Mouse (Mus musculus): Measurements from ENCODE around the gene Supt3. TPM values are rescaled to one million over a fixed set of nuclear protein-coding genes. Genes with fewer than 3 reads are reported as not detected.

The Supt3 gene
- total and polyA plus RNA-seq, 3 experiments: 6.4 to 30.1 (median 21.3) TPM

DNA sequence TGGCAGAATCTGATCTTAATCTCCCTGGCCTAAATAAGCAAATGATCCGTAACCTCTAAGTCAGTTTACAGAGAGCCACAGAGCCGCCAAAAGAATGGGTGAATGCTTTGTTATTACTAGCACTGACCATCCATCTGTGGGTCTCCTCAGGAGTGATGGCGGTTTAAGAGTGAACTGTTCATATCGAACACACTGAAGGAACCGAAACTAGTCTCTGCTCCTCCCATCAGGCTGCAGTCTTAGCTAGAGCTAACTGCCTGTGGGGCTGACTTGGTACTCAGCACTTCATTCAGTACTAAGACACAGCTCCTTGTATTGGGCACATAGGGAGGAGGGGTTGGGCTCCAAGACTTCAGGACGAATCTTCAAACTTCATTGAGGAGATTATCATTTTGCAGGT lies 280.8 kb downstream of the Supt3 start:
- no peak for DNase-seq

DNA sequence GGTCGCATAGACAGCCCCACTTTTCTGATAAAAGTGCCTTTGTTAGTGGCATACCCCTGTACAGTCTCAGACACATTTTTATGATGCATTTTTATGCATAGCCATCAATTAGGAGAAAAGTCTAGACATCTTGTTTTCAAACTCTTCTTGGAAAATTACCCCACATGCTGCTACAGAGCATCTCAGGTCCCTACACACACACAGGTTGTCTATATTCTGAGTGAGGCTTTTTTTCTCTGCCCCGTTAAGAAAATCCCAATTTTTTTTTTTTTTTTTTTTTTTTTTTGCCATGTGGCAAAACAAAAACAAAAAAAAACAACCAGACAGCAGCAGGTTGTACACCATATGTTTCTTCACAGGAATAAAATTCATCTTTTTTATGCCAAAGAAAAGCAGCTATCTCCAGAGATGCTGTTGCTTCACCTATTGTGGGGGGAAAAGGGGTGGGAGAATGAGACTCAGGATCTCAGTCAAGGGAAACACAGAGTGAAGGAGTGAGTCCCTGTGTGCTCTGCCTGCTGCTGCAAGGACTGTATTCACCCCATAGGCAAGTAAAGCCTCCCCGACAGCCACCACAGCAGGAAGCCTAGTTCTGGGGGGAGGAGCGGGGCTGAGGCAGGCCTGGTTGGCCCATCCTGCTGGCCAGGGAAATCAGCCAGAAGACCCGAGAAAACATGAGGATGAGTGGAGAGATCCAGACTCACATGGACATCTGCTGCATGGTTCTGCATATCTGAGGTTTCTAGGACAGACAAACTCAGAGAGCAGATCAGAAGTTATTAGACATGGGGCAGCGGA lies 281.8 kb downstream of the Supt3 start:
- no peak for DNase-seq

DNA sequence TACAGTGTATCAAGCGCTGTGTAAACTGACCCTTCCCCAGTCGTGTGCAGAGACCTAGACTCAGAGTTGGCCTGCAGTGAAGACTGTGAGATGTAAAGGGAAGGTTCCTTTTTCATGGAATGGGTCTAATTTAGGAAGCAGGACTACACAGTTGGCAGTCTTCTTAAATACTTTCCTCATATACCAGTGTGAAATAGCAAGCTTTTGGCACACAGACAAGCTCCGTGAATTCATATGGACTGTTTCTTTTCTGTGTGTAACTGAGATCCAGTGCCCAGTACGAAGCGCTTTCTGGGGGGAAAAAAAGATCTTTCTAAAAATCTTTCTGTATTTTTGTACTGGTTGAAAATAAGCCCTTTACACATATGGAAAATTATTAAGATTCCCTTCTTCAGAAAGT lies 286.8 kb downstream of the Supt3 start:
- DNase-seq: no peak

DNA sequence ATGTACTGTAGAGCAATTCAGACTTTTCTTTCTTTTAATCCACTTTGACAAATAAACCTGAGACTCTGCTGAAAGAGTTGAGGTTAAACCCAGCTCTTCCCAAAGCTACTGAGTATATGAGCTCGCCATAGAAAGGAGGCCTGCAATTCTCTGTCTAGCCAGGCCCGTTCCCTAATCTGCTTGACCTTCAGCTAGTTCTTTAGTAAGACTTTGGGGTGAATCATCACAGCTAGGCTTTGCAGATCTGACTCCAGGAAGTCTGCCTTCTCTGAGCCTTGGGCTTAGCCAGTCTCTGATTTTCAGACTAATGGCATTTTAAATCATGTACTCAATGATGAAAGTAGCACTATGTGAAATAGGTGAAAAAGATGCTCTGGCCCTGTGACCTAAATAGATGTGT lies 288.5 kb downstream of the Supt3 start:
- DNase-seq: peak; percentile 53

DNA sequence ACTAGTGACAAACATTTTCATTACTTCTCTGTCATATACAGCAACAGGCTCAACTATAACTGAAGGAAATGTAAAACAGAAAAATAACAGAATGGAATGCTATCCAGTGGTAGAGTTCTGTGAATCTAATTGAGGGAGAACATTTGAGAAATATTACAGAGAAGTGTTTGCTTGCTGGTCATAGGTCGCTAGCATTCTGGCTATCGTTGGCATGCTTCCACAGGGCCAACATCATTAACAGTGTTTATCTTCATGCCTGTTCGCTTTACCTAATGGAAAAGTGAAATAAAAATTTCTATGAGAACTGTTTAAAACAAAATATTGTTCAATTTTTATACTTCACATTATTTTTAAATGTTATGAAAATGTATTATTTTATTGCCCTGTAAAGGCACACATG lies 290.5 kb downstream of the Supt3 start:
- no peak for DNase-seq

DNA sequence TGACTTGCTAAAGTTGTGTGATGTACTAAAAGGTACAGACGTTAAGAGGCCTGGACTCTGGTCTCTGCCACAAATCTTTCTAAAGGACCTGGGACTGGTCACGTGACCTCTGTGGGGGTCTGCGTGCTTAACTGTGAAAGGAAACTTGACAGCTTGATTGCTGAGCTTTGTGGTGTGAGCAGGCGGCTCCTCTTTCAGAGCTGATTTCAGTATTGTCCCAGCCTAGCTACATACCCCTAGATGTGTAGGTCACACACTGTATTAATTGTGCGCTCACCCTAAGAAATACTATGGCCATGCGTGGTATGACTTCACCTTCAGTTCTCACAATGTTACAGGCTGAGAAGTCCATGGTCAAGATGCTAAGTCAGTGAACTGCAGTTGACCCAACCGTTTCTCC lies 291.4 kb downstream of the Supt3 start:
- DNase-seq: no peak

DNA sequence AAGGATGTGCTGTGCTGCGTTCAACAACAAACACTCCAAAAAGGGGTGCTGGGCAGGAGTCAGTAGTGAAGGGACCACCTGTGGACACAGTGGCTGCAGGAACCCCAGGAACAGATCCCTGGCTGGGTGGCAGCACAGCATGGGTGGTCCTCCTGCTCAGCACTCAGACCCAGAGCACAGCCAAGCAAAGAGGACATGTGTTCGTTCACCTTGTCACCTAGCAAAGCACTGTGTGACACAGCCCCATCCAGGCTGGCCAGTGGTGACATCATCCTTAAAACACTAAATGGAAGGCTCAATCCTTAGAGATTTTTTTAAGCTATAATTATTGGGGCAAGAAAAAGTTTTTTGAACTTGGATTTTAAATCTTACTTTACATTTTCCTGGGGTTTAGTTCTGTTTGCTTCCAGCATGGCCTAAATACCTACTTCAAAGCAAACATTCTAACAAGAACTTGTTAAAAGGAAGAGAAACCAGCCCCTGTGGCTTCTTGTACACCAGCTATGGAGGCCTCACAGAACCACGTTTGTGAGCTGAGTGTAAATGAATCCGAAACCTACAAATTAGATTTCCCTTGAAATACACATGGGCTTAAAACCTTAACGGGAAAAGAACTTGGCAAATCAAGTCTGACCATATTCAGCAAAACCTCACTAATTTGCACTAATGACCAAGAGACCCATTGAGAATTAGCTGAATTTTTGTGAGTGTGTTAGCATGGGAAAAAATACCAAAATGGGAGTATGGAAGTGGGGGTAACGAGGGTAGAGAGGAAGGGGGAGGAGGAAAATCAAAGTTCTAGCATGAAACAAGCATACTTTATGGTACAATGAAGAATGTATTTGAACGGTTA lies 295.8 kb downstream of the Supt3 start:
- no peak for DNase-seq

DNA sequence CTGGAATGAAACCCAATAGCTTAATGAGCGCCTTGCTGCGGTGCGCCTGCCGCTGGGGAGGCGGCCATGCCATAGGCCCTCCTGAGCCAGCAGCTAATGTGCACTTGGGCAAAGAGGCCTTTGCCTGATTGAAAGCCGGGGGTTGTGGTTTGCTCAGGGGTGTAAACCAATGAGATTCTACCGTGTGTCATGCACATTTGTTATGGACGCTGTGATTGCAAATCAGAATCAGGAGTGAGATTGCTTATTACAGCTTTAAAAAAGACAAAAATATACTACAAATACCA lies 296.3 kb downstream of the Supt3 start:
- DNase-seq: no peak

DNA sequence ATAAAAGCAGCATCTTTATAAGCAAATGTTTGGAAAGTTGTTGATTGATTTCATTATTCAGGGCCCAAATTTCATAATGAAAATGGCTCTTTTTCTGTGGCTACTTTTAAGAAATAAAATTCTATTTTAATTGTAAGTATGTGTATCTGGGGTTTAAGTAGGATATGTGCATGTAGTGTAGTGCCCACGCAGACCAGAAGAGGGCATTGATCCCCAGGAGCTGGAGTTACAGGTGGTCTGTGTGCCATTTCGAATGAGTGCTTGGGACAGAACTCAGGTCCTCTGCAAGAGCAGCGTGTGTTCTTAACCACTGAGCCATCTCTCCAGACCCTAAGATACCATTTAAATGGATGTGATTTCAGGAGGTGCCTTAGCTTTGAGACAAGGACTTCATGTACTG lies 296.8 kb downstream of the Supt3 start:
- DNase-seq: no peak

DNA sequence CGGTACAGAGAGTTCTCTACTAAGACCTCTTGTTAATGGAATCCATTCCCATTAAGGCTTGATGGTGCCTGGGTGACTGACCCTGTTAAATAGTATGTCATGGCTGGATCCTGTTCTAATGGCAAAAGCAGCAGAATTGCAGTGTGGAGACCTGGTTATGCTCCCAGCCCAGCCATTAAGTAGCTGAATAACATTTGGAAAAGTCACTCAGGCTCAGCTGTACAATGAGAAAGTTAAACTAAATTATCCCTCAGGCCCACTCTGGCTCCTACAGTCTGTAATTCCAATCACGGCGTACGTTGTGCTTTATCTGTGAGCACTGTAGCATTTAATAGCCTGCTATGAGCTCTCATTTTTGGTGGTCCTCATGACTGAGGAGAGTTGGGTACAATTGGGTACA lies 300.0 kb downstream of the Supt3 start:
- no peak for DNase-seq

DNA sequence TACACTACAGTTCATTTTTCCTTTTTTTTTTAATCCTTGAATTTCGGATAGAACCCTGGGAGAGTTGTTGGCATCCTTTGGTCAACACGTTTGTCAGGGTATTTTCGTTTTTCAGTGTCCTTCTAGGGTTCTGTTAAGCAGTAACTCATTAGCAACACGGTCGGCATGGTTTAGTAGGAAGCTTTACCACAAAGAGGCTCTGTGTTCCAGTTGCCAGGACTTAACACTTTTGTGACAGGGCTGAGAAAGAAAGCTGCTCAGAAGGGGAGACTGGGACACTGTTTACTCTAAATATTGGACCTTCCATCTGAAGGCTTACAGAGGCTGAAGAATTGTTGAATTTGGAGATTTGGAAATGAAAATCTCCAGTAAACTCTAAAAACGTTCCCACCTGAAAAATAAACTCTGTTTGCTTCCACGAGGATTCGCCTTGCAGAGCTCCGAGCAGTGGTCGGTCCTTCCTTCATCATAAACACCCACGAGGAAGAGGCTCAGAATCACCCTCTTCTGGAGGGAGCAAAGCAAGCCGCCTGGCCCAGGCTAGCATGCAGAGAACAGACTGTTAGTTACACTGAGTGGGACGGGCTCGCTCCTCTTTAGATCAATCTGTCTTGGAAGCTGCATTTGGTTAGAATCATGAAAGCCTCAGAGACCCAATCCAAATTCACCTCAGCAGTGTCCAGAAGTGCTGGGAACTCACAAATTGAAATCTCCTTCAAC lies 301.1 kb downstream of the Supt3 start:
- no peak for DNase-seq

DNA sequence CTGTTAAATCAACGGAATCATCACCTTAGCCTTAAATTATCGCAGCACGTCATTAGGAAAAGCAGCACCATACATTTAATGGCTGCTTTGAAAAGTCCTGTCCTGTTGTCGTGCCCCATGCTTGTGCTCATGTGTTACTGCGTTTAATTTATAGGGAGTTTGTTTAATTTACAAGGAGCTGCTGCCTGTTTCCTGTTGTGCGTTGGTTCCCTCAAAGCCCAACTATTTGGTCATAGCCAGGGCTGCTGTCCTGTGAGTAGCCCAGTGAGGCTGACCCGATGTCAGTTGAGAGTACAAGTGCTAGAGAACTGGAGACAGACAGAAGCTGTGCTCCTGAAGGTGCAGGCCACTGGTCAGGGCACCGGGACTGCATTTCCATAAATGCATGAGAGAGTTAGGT lies 304.6 kb downstream of the Supt3 start:
- no peak for DNase-seq

DNA sequence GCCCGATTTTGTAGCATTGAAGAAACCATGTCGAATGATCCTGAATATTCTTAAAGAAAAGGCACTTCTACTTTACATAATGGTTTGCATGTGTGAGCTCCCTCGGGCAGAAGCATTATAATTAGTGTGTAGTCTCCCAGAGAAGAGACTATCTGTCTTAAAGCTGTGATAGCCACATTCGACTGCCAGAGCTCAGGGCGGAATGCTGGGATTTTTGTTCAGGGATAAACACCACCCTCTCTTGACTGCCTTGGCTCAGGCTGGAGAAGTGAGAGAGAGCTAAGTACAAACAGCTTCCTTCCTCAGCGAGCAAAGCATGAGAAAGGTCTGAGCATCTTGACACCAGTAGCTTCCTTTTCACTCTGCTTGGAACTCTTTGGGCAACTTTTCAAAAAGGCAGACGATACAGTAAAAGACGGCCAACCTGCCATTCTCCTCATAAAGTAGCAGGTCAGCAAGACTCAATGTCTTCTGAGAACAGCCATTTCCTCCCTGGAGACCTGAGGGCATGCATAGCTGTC lies 305.1 kb downstream of the Supt3 start:
- DNase-seq: no peak

DNA sequence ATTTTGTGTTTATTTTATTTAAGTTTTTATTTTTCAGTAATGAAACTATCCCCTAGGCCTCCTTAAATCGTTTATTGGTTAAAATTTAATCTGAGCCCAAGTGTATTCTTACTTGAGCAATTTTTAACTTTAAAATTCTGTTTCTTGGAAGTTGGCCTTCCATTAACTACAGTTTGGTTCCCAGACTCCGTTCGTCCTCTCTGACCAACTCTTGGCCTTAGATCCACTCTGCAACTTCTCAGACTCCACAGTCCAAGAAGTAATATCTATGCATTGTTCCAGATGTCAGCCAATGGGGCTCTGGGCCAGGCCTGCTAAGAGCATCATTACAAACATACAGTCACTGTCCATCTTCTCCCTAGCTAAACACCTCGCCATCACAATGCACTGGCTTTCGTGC lies 309.4 kb downstream of the Supt3 start:
- no peak for DNase-seq

DNA sequence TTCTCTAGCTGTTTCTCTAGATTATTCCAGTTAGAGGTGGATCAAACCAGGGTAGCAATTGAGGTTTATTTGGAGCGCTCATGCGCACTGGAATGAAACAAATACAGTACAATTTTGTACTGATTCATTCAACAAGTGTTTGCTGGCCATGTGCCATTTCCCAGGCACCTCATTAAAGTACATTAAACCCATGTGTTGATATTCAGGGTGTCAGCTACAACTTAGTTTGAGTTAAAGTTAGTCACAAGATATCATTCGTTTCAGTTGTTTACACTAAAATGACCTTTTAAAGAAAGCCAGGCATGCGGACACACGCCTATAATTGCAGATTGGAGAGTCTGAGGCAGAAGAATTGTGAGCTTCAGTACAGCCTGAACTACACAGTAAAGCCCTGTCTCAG lies 310.1 kb downstream of the Supt3 start:
- peak; percentile 8 for DNase-seq

DNA sequence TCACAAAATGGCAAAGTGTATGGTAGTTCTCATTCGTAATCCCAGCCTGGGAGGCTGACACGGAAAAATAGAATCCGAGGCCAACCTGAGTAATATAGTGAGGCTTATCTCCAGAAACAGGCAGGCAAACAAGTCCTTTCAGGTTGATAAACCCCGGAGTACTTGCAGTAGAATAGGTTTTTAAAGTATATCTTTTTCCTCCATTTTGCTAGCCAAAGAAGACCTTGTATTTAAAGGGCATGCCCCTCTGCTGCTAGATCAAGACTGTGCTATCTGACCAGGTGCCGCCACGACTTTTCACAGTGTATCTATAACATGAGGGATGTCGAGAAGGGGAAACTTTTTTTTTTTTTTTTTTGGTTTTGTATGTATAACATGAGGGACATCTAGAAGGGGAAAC lies 324.1 kb downstream of the Supt3 start:
- DNase-seq: no peak

DNA sequence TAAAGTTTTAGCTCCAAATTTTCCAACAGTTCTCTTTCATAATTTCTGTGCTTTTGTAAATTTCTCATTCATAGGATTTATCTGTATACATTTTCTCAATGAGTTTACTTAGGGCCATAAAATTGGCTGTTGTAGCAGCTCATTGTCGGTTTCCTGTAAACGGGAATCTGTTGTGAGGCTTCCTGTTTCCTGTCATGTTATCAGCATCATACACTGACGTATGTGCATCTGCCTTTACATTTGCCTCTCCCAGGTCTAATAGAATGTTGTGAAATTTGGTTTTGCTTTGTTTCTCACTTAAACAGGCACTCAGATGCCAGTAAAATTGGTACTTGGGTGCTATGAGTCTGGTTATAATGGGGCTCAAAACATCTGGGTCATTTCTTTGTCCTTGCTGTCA lies 338.4 kb downstream of the Supt3 start:
- no peak for DNase-seq

DNA sequence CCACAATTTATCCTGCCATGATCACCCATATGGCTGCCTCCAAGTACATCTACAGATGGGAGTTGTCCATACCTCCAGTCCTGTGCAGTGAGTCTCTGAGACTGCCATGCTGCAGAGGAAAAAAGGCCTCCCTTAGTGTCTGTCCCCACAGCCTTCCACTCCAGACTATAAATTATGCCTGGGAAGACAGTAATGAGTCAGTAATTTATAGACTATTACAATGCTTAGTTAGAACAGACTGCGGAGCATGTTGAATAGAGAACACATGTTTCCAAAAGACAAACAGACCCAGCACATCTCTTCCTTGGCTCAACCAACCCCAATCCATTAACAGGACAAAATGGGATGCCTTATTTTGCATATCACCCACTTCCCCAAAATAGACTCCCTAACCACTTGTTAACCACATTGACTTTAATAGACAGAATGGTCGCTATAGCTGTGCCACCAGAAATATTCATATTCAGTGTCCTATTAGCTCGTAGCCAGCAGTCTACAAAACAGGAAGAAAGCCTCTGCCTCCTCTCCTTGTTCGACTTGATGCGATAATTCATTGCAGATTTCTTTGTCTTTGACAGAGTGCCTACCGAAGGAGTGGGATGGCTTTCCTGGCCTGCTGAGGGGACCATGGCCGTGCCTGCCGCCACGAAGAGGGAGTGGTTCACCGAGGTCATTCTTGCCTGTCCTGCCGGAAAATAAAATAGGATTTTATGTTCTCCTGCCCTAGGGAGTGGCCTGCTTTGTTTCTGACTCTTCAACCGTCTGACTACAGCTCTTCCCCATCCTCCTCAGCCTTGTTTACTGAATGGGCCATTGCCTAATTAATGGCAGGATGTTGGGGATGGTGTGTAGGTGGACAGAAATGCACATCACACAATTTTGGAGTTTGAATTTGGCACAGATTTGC lies 341.9 kb downstream of the Supt3 start:
- DNase-seq: no peak

DNA sequence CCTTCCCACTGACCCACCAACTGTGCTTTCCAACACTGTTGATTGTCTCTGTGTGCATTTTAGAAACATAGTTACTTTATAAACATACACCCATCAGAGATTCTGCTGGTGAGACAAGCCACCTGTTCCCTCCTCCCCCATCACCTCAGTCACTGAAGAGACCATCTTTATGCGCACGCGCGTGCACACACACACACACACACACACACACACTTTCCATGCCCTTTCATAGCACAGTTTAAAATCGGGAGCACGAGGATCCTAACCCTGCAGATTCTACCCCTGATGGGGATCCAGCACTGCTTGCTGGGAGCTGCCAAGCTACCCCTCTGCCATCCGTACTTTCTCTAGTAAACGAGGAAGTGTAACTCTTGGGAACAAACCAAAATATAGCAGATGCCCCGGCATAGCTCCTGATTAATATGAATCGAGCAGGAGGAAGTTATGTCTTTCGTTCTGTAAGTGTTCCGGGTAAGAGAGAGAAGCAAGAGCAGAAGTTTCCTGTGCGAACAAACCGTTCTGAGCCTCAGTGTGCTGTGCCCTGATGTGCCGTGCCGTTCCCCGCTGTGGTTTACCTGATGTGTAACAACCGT lies 342.8 kb downstream of the Supt3 start:
- no peak for DNase-seq

DNA sequence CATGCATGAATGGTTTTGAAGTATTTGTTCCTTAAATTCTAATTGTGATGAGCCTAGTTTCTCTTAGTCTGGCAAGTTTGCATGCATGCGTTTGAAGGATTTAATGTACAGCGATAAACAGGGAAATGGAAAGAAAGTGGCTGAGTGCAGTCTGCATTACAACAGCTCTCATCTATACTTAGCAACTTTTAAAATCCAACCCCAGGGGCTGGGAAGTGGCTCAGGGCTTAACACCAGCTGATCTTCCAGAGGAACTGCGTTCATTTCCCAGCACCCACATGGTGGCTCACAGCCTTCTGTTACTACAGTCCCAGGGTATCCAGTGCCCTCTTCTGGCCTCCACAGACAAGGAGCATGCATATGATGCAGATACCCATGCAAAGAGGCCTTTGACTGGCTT lies 346.9 kb downstream of the Supt3 start:
- no peak for DNase-seq

DNA sequence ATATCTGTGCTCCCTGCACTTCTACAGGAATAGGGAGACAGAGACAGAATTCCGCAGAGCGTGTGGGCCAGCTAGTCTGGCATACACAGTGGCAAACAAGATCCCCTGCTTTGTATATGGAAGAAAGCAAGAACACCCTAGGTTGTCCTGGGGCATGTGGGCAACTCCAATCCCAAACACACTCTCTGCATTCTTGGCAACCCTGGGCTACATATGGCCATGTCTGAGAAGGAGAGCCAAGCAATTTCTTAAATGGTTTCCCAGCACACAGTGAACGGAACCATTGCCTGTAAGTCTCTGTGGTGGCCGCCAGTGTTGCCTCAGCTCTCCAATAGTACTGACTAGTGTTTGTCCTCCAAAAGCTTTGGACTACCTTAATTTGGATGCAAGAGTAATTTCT lies 351.7 kb downstream of the Supt3 start:
- no peak for DNase-seq

Data from adrenal gland, adult 2 months (tissue).